Mouse (Mus musculus): ENCODE measurements at regions not wholly inside any gene's neighbourhood (a gene's known extent, or its start where the extent isn't known, plus 50 kb on each side); places are given as distances from the start of the nearest gene placed in this dataset.

DNA sequence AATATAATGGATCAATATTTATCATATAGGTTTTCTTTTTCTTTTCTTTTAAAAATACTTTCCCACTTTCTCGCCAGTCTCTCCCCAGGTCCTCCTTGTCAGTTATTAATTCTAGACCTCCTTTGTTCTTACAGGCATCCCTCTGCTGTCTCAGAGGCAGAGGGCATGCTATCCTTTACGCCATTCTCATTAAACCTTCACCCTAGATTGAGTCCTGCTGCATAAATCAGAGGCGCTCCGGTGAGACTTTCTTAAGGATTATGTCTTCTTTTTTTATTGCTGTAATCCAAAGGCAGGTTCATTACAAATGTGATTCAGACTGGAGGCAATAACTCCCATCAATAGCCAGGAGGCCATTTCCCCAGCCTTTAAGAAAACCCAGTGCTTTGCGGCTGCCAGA lies 288.3 kb upstream of the Nbea start:
- TF ChIP-seq CTCF (IDR thresholded peaks at IDR 0.05; ENCODE audit: low read depth, low read length) = no peak
- no peak for TF ChIP-seq TAL1 (conservative IDR thresholded peaks at IDR 0.05; ENCODE audit: low read depth, low read length)

Data from G1E (cell line).